Mouse (Mus musculus) spleen, adult 2 months (tissue): ENCODE data around the gene Entpd1. TPM values are rescaled to one million over a fixed set of nuclear protein-coding genes. Genes with fewer than 3 reads are reported as not detected.

Experiments
- DNase-seq, 2 experiments: peaks; one replicate each; pipeline versions ENCODE4 v3.0.0 to v3.0.0-alpha.2; 2012 to 2021; ENCODE audit warnings: low spot score in 2 of 2, low read depth in 1 of 2
- H3K27ac ChIP-seq: fragments of 200-500 bp; 2 replicates; pipeline ENCODE4 v1.5.1; 2012; ENCODE audit warnings: low read length, inconsistent platforms; ENCODE audit not compliant: insufficient read depth
- H3K27me3 ChIP-seq: fragments of 200-500 bp; 2 replicates; pipeline ENCODE4 v1.6.1; 2012; ENCODE audit warnings: mild to moderate bottlenecking, moderate library complexity, low read length, inconsistent platforms; ENCODE audit not compliant: control insufficient read depth, insufficient read depth
- H3K36me3 ChIP-seq: fragments of 200-500 bp; 2 replicates; pipeline ENCODE4 v1.6.1; 2012; ENCODE audit warnings: mild to moderate bottlenecking, low read length, inconsistent platforms; ENCODE audit not compliant: control insufficient read depth, insufficient read depth
- H3K4me1 ChIP-seq: fragments of 200-500 bp; 2 replicates; pipeline ENCODE4 v1.6.1; 2011; ENCODE audit warnings: inconsistent platforms; ENCODE audit not compliant: control insufficient read depth, insufficient read depth, insufficient read length
- H3K4me3 ChIP-seq: fragments of 200-500 bp; 2 replicates; pipeline ENCODE4 v1.5.1; 2011; ENCODE audit warnings: mild to moderate bottlenecking, inconsistent platforms; ENCODE audit not compliant: insufficient read depth, insufficient read length; ENCODE audit errors: extremely low read depth
- CTCF ChIP-seq: fragments of 200-500 bp; IDR thresholded peaks from 2 replicates; pipeline ENCODE4 v1.5.1; 2011; ENCODE audit warnings: mild to moderate bottlenecking, inconsistent platforms; ENCODE audit not compliant: insufficient read depth, insufficient read length, insufficient replicate concordance; ENCODE audit errors: extremely low read depth
- POLR2A ChIP-seq: fragments of 200-500 bp; IDR thresholded peaks from 2 replicates; pipeline ENCODE4 v1.6.1; 2011; ENCODE audit warnings: low read depth, low read length, inconsistent platforms
- WGBS: fragments of 180-500 bp; shearing (Covaris S2); methylation state at CpG from one replicate; pipeline ENCODE4 v1.1.7; 2018; 5-methylcytosine and 5-hydroxymethylcytosine counted together
- polyA plus RNA-seq: library from polyadenylated mRNA; depleted of rRNA; stranded (reverse); fragments of >200 nt; gene quantifications from 2 replicates; pipeline ENCODE4 v1.2.3, GENCODE M21; 2012

Entpd1 gene
- polyA plus RNA-seq, 1 experiment: 10.5 TPM

- WGBS: 54% methylated on average over 7 of the region's 7 CpGs
- TF ChIP-seq POLR2A (no peak), CTCF (no peak)
- H3K4me1 ChIP-seq: no peaks in the 10 kb centered on the region; the same call in 1 of the 2 replicates
- H3K27ac ChIP-seq: peak overlapping the region; percentile 3; the same call in 1 of the 2 replicates
- H3K4me3 ChIP-seq: no peak overlapping the region
- H3K27me3 ChIP-seq: no peaks in the 10 kb centered on the region
- H3K36me3 ChIP-seq: no peaks in the 10 kb centered on the region
- no peak for DNase-seq
Measured at GRCm38 (mm10) chr19:40637601-40638000, 25.4 kb downstream of the Entpd1 start.

GRCm38 (mm10) chr19:40638582-40638981, 26.4 kb downstream of the Entpd1 start:
- Histone ChIP-seq H3K36me3 (no peaks in the 10 kb centered on the region), H3K4me3 (no peak overlapping the region), H3K4me1 (no peaks in the 10 kb centered on the region; the same call in 1 of the 2 replicates), H3K27ac (0 out of 2 replicates have a peak overlapping the region, but pooled peaks have one; percentile 0), H3K27me3 (no peaks in the 10 kb centered on the region)
- DNase-seq: no peak
- TF ChIP-seq POLR2A (no peak), CTCF (no peak)
- 61% methylated on average over 5 of the region's 5 CpGs for WGBS

- TF ChIP-seq POLR2A (no peak), CTCF (no peak)
- Histone ChIP-seq H3K4me1 (no peaks in the 10 kb centered on the region; the same call in 1 of the 2 replicates), H3K36me3 (no peaks in the 10 kb centered on the region), H3K4me3 (no peak overlapping the region), H3K27me3 (no peaks in the 10 kb centered on the region), H3K27ac (no peak overlapping the region)
- DNase-seq: no peak
- WGBS: 53% methylated on average over 11 of the region's 11 CpGs
Measured at GRCm38 (mm10) chr19:40639729-40640304, 27.7 kb downstream of the Entpd1 start.

- DNase-seq: no peak
- 82% methylated on average over 2 of the region's 2 CpGs for WGBS
- H3K4me3 ChIP-seq: no peak overlapping the region
- H3K4me1 ChIP-seq: no peaks in the 10 kb centered on the region; the same call in 1 of the 2 replicates
- H3K36me3 ChIP-seq: no peaks in the 10 kb centered on the region
- H3K27me3 ChIP-seq: no peaks in the 10 kb centered on the region
- H3K27ac ChIP-seq: no peak overlapping the region
- TF ChIP-seq CTCF: no peak
- no peak for TF ChIP-seq POLR2A
Measured at GRCm38 (mm10) chr19:40640799-40641198, 28.6 kb downstream of the Entpd1 start.

- TF ChIP-seq POLR2A: no peak
- no peak for TF ChIP-seq CTCF
- Histone ChIP-seq H3K36me3 (no peaks in the 10 kb centered on the region), H3K27me3 (no peaks in the 10 kb centered on the region), H3K27ac (no peak overlapping the region), H3K4me1 (no peaks in the 10 kb centered on the region), H3K4me3 (no peak overlapping the region)
- DNase-seq: no peak
- 94% methylated on average over 1 of the region's 1 CpGs for WGBS
Measured at GRCm38 (mm10) chr19:40643846-40644245, 31.7 kb downstream of the Entpd1 start.

- peaks cover 3% of the 10 kb centered on the region; the same call in 1 of the 2 replicates for H3K4me1 ChIP-seq
- no peaks in the 10 kb centered on the region for H3K36me3 ChIP-seq
- no peak overlapping the region for H3K27ac ChIP-seq
- H3K27me3 ChIP-seq: no peaks in the 10 kb centered on the region
- TF ChIP-seq CTCF: no peak
- TF ChIP-seq POLR2A: no peak
- WGBS: 82% methylated on average over 6 of the region's 6 CpGs
- DNase-seq: no peak
- H3K4me3 ChIP-seq: no peak overlapping the region
Measured at GRCm38 (mm10) chr19:40646379-40646778, 34.2 kb downstream of the Entpd1 start.
